Comparison of ENCODE assay signal across 8 mouse cellular contexts in genomic region chr5:131429563-131429962, GRCm38 (mm10).
DNase-seq lines count a peak whose midpoint lies in the region; ATAC-seq lines count a peak whose summit lies in the region.

No protein-coding gene starts in this region.

- no peak overlapping the region for H3K27ac ChIP-seq in hindbrain, embryonic 13.5 days
- no peak overlapping the region for H3K27ac ChIP-seq in hindbrain, embryonic 14.5 days
- H3K27ac ChIP-seq in lung, embryonic 16.5 days (ENCODE audit: low read length), result no peak overlapping the region
- H3K27ac ChIP-seq in heart, embryonic 12.5 days (ENCODE audit: poor library complexity, severe bottlenecking), result no peak overlapping the region

- peaks cover 9% of the 10 kb centered on the region; the same call in 1 of the 2 replicates for H3K4me1 ChIP-seq in hindbrain, embryonic 13.5 days (replicated peaks)
- no peaks in the 10 kb centered on the region for H3K4me1 ChIP-seq in hindbrain, embryonic 14.5 days (replicated peaks; ENCODE audit: control insufficient read depth, insufficient read depth, low read length)
- no peaks in the 10 kb centered on the region for H3K4me1 ChIP-seq in lung, embryonic 16.5 days (replicated peaks; ENCODE audit: control insufficient read depth, insufficient read depth, low read length)
- H3K4me1 ChIP-seq in heart, embryonic 12.5 days (replicated peaks), result no peaks in the 10 kb centered on the region

- H3K9ac ChIP-seq in hindbrain, embryonic 13.5 days, result no peak overlapping the region
- H3K9ac ChIP-seq in hindbrain, embryonic 14.5 days, result no peak overlapping the region
- no peak overlapping the region for H3K9ac ChIP-seq in lung, embryonic 16.5 days (ENCODE audit: low read length)
- H3K9ac ChIP-seq in heart, embryonic 12.5 days, result no peak overlapping the region

- H3K9me3 ChIP-seq in hindbrain, embryonic 13.5 days, result no peaks in the 10 kb centered on the region
- no peaks in the 10 kb centered on the region for H3K9me3 ChIP-seq in hindbrain, embryonic 14.5 days (ENCODE audit: control insufficient read depth, low read length)
- no peaks in the 10 kb centered on the region for H3K9me3 ChIP-seq in lung, embryonic 16.5 days (ENCODE audit: control insufficient read depth, low read length)
- H3K9me3 ChIP-seq in heart, embryonic 12.5 days (replicated peaks), result no peaks in the 10 kb centered on the region; the same call in 1 of the 2 replicates

- no peaks in the 10 kb centered on the region for H3K36me3 ChIP-seq in hindbrain, embryonic 13.5 days
- no peaks in the 10 kb centered on the region for H3K36me3 ChIP-seq in hindbrain, embryonic 14.5 days (replicated peaks; ENCODE audit: control insufficient read depth, insufficient read depth)
- no peaks in the 10 kb centered on the region for H3K36me3 ChIP-seq in lung, embryonic 16.5 days (ENCODE audit: control insufficient read depth, insufficient read depth, low read length)
- H3K36me3 ChIP-seq in heart, embryonic 12.5 days, result no peaks in the 10 kb centered on the region

- 58% methylated on average over 6 of the region's 6 CpGs for WGBS in hindbrain, embryonic 13.5 days
- WGBS in hindbrain, embryonic 14.5 days, result 53% methylated on average over 6 of the region's 6 CpGs
- WGBS in lung, embryonic 16.5 days, result 43% methylated on average over 6 of the region's 6 CpGs
- 55% methylated on average over 6 of the region's 6 CpGs for WGBS in heart, embryonic 12.5 days

- peaks cover 5% of the 10 kb centered on the region; the same call in 1 of the 2 replicates for H3K27me3 ChIP-seq in hindbrain, embryonic 13.5 days
- no peaks in the 10 kb centered on the region for H3K27me3 ChIP-seq in hindbrain, embryonic 14.5 days (ENCODE audit: control insufficient read depth, insufficient read depth, low read length)
- no peaks in the 10 kb centered on the region; the same call in 1 of the 2 replicates for H3K27me3 ChIP-seq in lung, embryonic 16.5 days (ENCODE audit: control insufficient read depth, insufficient read depth, low read depth, low read length)
- H3K27me3 ChIP-seq in heart, embryonic 12.5 days (replicated peaks), result peaks cover 4% of the 10 kb centered on the region; the same call in 1 of the 2 replicates

- no peak for DNase-seq in hindbrain, embryonic 14.5 days (ENCODE audit: low spot score)
- no peak for DNase-seq in lung, postnatal 4 days
- DNase-seq in ZHBTc4 (ENCODE audit: low read depth, low spot score), result peak; percentile 52
- DNase-seq in embryo, embryonic 11 days, result peak; percentile 18
- DNase-seq in natural killer cell, adult 2 months (ENCODE audit: low spot score in 2 of 2), result no peak

- ATAC-seq in hindbrain, embryonic 13.5 days (ENCODE audit: low FRiP score), result peak; percentile 39; the same call in 1 of the 2 replicates
- ATAC-seq in hindbrain, embryonic 14.5 days (ENCODE audit: low FRiP score), result no peak
- ATAC-seq in lung, embryonic 16.5 days (ENCODE audit: low read depth), result peak; percentile 15; the same call in 1 of the 2 replicates
- ATAC-seq in heart, embryonic 12.5 days (ENCODE audit: insufficient number of reproducible peaks, low FRiP score), result no peak

- H3K4me3 ChIP-seq in hindbrain, embryonic 13.5 days, result no peak overlapping the region
- H3K4me3 ChIP-seq in hindbrain, embryonic 14.5 days (replicated peaks; ENCODE audit: low read length), result no peak overlapping the region
- no peak overlapping the region for H3K4me3 ChIP-seq in lung, embryonic 16.5 days (ENCODE audit: low read length)
- H3K4me3 ChIP-seq in heart, embryonic 12.5 days, result no peak overlapping the region

- no peak overlapping the region for H3K4me2 ChIP-seq in hindbrain, embryonic 13.5 days
- H3K4me2 ChIP-seq in hindbrain, embryonic 14.5 days (replicated peaks), result no peak overlapping the region
- H3K4me2 ChIP-seq in lung, embryonic 16.5 days (ENCODE audit: low read depth, low read length), result no peak overlapping the region
- no peak overlapping the region for H3K4me2 ChIP-seq in heart, embryonic 12.5 days

Comparison
In these comparisons a context has a peak if more than half of its experiments do, and no peak if none do; other contexts are left out.
1. ATAC-seq: peak in hindbrain, embryonic 13.5 days (single experiment) and lung, embryonic 16.5 days (single experiment); none in hindbrain, embryonic 14.5 days (single experiment) and heart, embryonic 12.5 days (single experiment).
2. DNase-seq: peak in ZHBTc4 (single experiment) and embryo, embryonic 11 days (single experiment); none in hindbrain, embryonic 14.5 days (single experiment), lung, postnatal 4 days (0 of 2) and natural killer cell, adult 2 months (0 of 2).